In genomic region chr5:106640235-106640809, GRCm38 (mm10) we compare ENCODE assay signal across 37 mouse cellular contexts. TPM values are rescaled to one million over a fixed set of nuclear protein-coding genes. Genes with fewer than 3 reads are reported as not detected.
DNase-seq lines count a peak whose midpoint lies in the region; ATAC-seq and TF ChIP-seq lines count a peak whose summit lies in the region.
"Had no signal": no experiment of that assay in that cellular context is flagged by ENCODE, and none has a peak within 500 bp of the region (broad histone marks: within the 10 kb centered on the region; RNA-seq: fewer than 3 reads in every experiment).

No protein-coding gene starts in this region.

- H3K36me3 ChIP-seq in forebrain, embryonic 12.5 days (replicated peaks) = peaks cover 30% of the 10 kb centered on the region
- peaks cover 26% of the 10 kb centered on the region for H3K36me3 ChIP-seq in forebrain, postnatal 0 days (ENCODE audit: insufficient read depth)

- H3K4me1 ChIP-seq in forebrain, embryonic 12.5 days = peaks cover 10% of the 10 kb centered on the region
- peaks cover 6% of the 10 kb centered on the region; the same call in 1 of the 2 replicates for H3K4me1 ChIP-seq in forebrain, postnatal 0 days (ENCODE audit: insufficient read depth)
- H3K4me1 ChIP-seq: midbrain, embryonic 10.5 days; stomach, embryonic 15.5 days had no signal

- no peaks in the 10 kb centered on the region for H3K27me3 ChIP-seq in forebrain, embryonic 12.5 days
- no peaks in the 10 kb centered on the region for H3K27me3 ChIP-seq in forebrain, postnatal 0 days (ENCODE audit: insufficient read depth, low read length)
- H3K27me3 ChIP-seq: heart, embryonic 15.5 days; lung, embryonic 15.5 days; neural tube, embryonic 13.5 days; stomach, embryonic 15.5 days had no signal

- no peak overlapping the region for H3K9ac ChIP-seq in forebrain, embryonic 12.5 days
- H3K9ac ChIP-seq in forebrain, postnatal 0 days = no peak overlapping the region
- H3K9ac ChIP-seq: heart, embryonic 15.5 days; liver, embryonic 14.5 days; lung, embryonic 15.5 days; neural tube, embryonic 13.5 days; stomach, embryonic 15.5 days had no signal

- H3K9me3 ChIP-seq in forebrain, embryonic 12.5 days = no peaks in the 10 kb centered on the region
- H3K9me3 ChIP-seq in forebrain, postnatal 0 days (ENCODE audit: low read length) = no peaks in the 10 kb centered on the region
- H3K9me3 ChIP-seq: G1E; heart, embryonic 10.5 days; heart, embryonic 15.5 days; lung, embryonic 15.5 days; midbrain, embryonic 10.5 days; neural tube, embryonic 13.5 days; stomach, embryonic 15.5 days had no signal

- DNase-seq in cerebellum, adult 9-10 months = peak; percentile 36
- DNase-seq in cerebellum, adult 11-12 months = no peak
- peak; percentile 13 for DNase-seq in left cerebral cortex, postnatal 4 days
- no peak for DNase-seq in left cerebral cortex, adult 9 months (ENCODE audit: low spot score in 2 of 2)
- peak; percentile 17 for DNase-seq in forebrain, postnatal 0 days
- DNase-seq in B cell, adult 2 months = no peak
- DNase-seq in kidney, postnatal 14 days = no peak
- DNase-seq: adrenal gland, postnatal 14 days; cerebellum, adult 9-11 months; gastrocnemius, postnatal 25 days; heart, adult 11 months; kidney, adult 11 months; kidney, postnatal 36 days; layer of hippocampus, postnatal 36 days; liver; right cerebral cortex, postnatal 25 days had no signal

- no peak overlapping the region for H3K27ac ChIP-seq in forebrain, embryonic 12.5 days
- H3K27ac ChIP-seq in forebrain, postnatal 0 days (ENCODE audit: low read depth, low read length) = no peak overlapping the region
- H3K27ac ChIP-seq: heart, embryonic 10.5 days; heart, embryonic 15.5 days; liver, embryonic 14.5 days; lung, embryonic 15.5 days; midbrain, embryonic 10.5 days; neural tube, embryonic 13.5 days; stomach, embryonic 15.5 days had no signal

- ATAC-seq in forebrain, embryonic 12.5 days (ENCODE audit: low FRiP score) = peak; percentile 65
- ATAC-seq in forebrain, postnatal 0 days = peak; percentile 50
- ATAC-seq: midbrain, embryonic 16.5 days had no signal

- no peak overlapping the region for H3K4me3 ChIP-seq in forebrain, embryonic 12.5 days (replicated peaks)
- H3K4me3 ChIP-seq in forebrain, postnatal 0 days (ENCODE audit: low read depth, low read length) = no peak overlapping the region
- H3K4me3 ChIP-seq: erythroblast, embryonic 14.5 days; heart, embryonic 10.5 days; heart, embryonic 15.5 days; lung, embryonic 15.5 days; midbrain, embryonic 10.5 days; myocyte; neural tube, embryonic 13.5 days; stomach, embryonic 15.5 days had no signal

- 46% methylated on average over 5 of the region's 5 CpGs for WGBS in forebrain, embryonic 12.5 days
- 22% methylated on average over 5 of the region's 5 CpGs for WGBS in forebrain, postnatal 0 days

- no peak overlapping the region for H3K4me2 ChIP-seq in forebrain, embryonic 12.5 days
- no peak overlapping the region for H3K4me2 ChIP-seq in forebrain, postnatal 0 days (ENCODE audit: low read depth)
- H3K4me2 ChIP-seq: heart, embryonic 15.5 days; lung, embryonic 15.5 days; neural tube, embryonic 13.5 days; stomach, embryonic 15.5 days had no signal

- intact Hi-C loops in left cerebral cortex, postnatal 4 days (cut with DNase I) = loop anchor here (10.0 kb wide), 1 partner anchor 716 kb away; no protein-coding TSS in a partner anchor

- no peak for TF ChIP-seq CTCF in forebrain, postnatal 0 days (IDR thresholded peaks at IDR 0.05; ENCODE audit: low read depth)

RNA-seq across cellular contexts. Expression of gene Gm17304, which starts 31.4 kb away (rescaled TPM):
- total RNA-seq in left cerebral cortex, postnatal 4 days (2021) = not detected
- not detected in 2 replicates for polyA plus RNA-seq in forebrain, embryonic 12.5 days (2016; fragmentation: Nextera tagmentation; extraction: Ambion mirVana)
- not detected in 2 replicates for total RNA-seq in forebrain, postnatal 0 days (2014; rRNA removed)
- not detected in 2 replicates for polyA plus RNA-seq in forebrain, postnatal 0 days (2015; fragmentation: Nextera tagmentation; extraction: Ambion mirVana)
- total RNA-seq: adrenal gland, postnatal 14 days; common myeloid progenitor, adult 5-6 weeks; G1E; gastrocnemius, adult 18-20 months; gastrocnemius, postnatal 25 days; heart, postnatal 25 days; layer of hippocampus, postnatal 36 days; left cerebral cortex, postnatal 10 days; megakaryocyte progenitor cell, adult 5-6 weeks had no signal
- polyA plus RNA-seq: embryonic facial prominence, embryonic 14.5 days; erythroblast, embryonic 14.5 days; G1E; heart, embryonic 10.5 days; heart, embryonic 15.5 days; hindbrain, embryonic 11.5 days; kidney, embryonic 14.5 days; limb, embryonic 11.5 days; liver, embryonic 14.5 days; lung, embryonic 15.5 days; midbrain, embryonic 10.5 days; midbrain, embryonic 16.5 days; myocyte; neural tube, embryonic 13.5 days; stomach, embryonic 15.5 days had no signal

RNA-seq across cellular contexts. Expression of gene Zfp644, which starts 56.8 kb away (rescaled TPM):
- total RNA-seq in left cerebral cortex, postnatal 4 days (2021) = 100 to 1,000 TPM; 106 to 109 TPM
- 89.9 and 90.3 TPM in 2 replicates for polyA plus RNA-seq in forebrain, embryonic 12.5 days (2016; fragmentation: Nextera tagmentation; extraction: Ambion mirVana)
- 114 and 132 TPM in 2 replicates for total RNA-seq in forebrain, postnatal 0 days (2014; rRNA removed)
- 57.1 and 70.8 TPM in 2 replicates for polyA plus RNA-seq in forebrain, postnatal 0 days (2015; fragmentation: Nextera tagmentation; extraction: Ambion mirVana)

Comparison
In these comparisons a context has a peak if more than half of its experiments do, and no peak if none do; other contexts are left out.
1. DNase-seq: peak in cerebellum, adult 9-10 months (single experiment), left cerebral cortex, postnatal 4 days (single experiment) and forebrain, postnatal 0 days (single experiment); none in cerebellum, adult 11-12 months (single experiment), left cerebral cortex, adult 9 months (0 of 2), B cell, adult 2 months (0 of 2) and kidney, postnatal 14 days (single experiment).